Mouse (Mus musculus) CH12.LX (cell line): ENCODE results near the gene Ccdc65. TPM values are rescaled to one million over a fixed set of nuclear protein-coding genes. Genes with fewer than 3 reads are reported as not detected.

Experiments used
- DNase-seq: peaks from one replicate; pipeline ENCODE4 v3.0.0-alpha.2; 2013; ENCODE audit errors: extremely low read depth
- H3K27ac ChIP-seq: 2 replicates; pipeline ENCODE4 v1.5.1; 2012; ENCODE audit warnings: low read depth, mild to moderate bottlenecking, control low read depth, moderate library complexity; ENCODE audit not compliant: insufficient read depth
- H3K27me3 ChIP-seq: replicated peaks from 2 replicates; pipeline ENCODE3; 2012; ENCODE audit warnings: inconsistent platforms
- H3K36me3 ChIP-seq, 2 experiments: replicated peaks in 1 of 2; 2 replicates each; pipeline versions ENCODE3 to v1.6.1; 2012; ENCODE audit warnings: inconsistent platforms in 1 of 2, low read length in 1 of 2, mild to moderate bottlenecking in 1 of 2, mixed read lengths in 1 of 2, moderate library complexity in 1 of 2; ENCODE audit not compliant: control insufficient read depth in 1 of 2, insufficient read depth in 1 of 2
- H3K4me1 ChIP-seq, 2 experiments: 2 replicates each; pipeline ENCODE4 v1.6.1; 2012; ENCODE audit warnings: inconsistent platforms in 1 of 2, moderate library complexity in 1 of 2; ENCODE audit not compliant: insufficient read depth in 2 of 2, control insufficient read depth in 1 of 2
- H3K4me2 ChIP-seq: 2 replicates; pipeline ENCODE4 v1.6.1; 2012; ENCODE audit warnings: low read depth, mild to moderate bottlenecking, control low read depth; ENCODE audit not compliant: poor library complexity, insufficient read depth, severe bottlenecking
- H3K4me3 ChIP-seq, 3 experiments: fragments of 150-350 bp in 1 of 3; sonication (generic) in 1 of 3; replicated peaks in 1 of 3; 2 replicates each; pipeline versions ENCODE3 to v1.5.1; 2011 to 2012; ENCODE audit warnings: low read depth in 2 of 3, low read length in 2 of 3, mild to moderate bottlenecking in 2 of 3, moderate library complexity in 2 of 3, control low read depth in 1 of 3, improper control_type of control experiment in 1 of 3, inconsistent platforms in 1 of 3, mixed read lengths in 1 of 3; ENCODE audit not compliant: poor library complexity in 1 of 3
- H3K79me2 ChIP-seq: replicated peaks from 2 replicates; pipeline ENCODE4 v1.6.1; 2012; ENCODE audit warnings: mild to moderate bottlenecking, moderate library complexity; ENCODE audit not compliant: control insufficient read depth, poor library complexity, insufficient read depth, severe bottlenecking; ENCODE audit errors: extremely low read depth
- H3K9ac ChIP-seq: 2 replicates; pipeline ENCODE4 v1.6.1; 2012; ENCODE audit warnings: low read depth, mild to moderate bottlenecking, control low read depth, moderate library complexity; ENCODE audit not compliant: insufficient read depth
- H3K9me3 ChIP-seq: replicated peaks from 2 replicates; pipeline ENCODE3; 2012; ENCODE audit warnings: low read length, inconsistent platforms, mixed read lengths
- ELF1 ChIP-seq: IDR thresholded peaks from 2 replicates; pipeline ENCODE4 v1.6.1; 2014; ENCODE audit warnings: low read depth, mild to moderate bottlenecking, inconsistent platforms, low read length, improper control_type of control experiment
- ETS1 ChIP-seq: conservative IDR thresholded peaks from 2 replicates; pipeline ENCODE4 v1.6.1; 2012; ENCODE audit warnings: low read depth, mild to moderate bottlenecking, inconsistent platforms, low read length, improper control_type of control experiment, moderate library complexity
- HCFC1 ChIP-seq: IDR thresholded peaks from 2 replicates; pipeline ENCODE4 v1.6.1; 2012; ENCODE audit warnings: low read depth, mild to moderate bottlenecking, inconsistent platforms, low read length, improper control_type of control experiment
- JUN ChIP-seq: IDR thresholded peaks from 2 replicates; pipeline ENCODE4 v1.6.1; 2011; ENCODE audit warnings: low read depth, mild to moderate bottlenecking, low read length, improper control_type of control experiment, moderate library complexity; ENCODE audit not compliant: insufficient read depth
- JUND ChIP-seq: conservative IDR thresholded peaks from 2 replicates; pipeline ENCODE4 v1.6.1; 2011; ENCODE audit warnings: low read depth, low read length, improper control_type of control experiment
- KAT2A ChIP-seq: IDR thresholded peaks from 2 replicates; pipeline ENCODE4 v1.6.1; 2012; ENCODE audit warnings: low read length, improper control_type of control experiment, inconsistent platforms; ENCODE audit not compliant: insufficient replicate concordance
- MAX ChIP-seq: IDR thresholded peaks from 2 replicates; pipeline ENCODE4 v1.6.1; 2011; ENCODE audit warnings: low read length, improper control_type of control experiment
- PAX5 ChIP-seq: IDR thresholded peaks from 2 replicates; pipeline ENCODE4 v1.6.1; 2012; ENCODE audit warnings: low read length, inconsistent platforms, mixed read lengths
- POLR2AphosphoS2 ChIP-seq: IDR thresholded peaks from 2 replicates; pipeline ENCODE4 v1.6.1; 2011; ENCODE audit warnings: low read depth, low read length, improper control_type of control experiment
- SIN3A ChIP-seq: IDR thresholded peaks from 2 replicates; pipeline ENCODE4 v1.6.1; 2012; ENCODE audit warnings: low read length, improper control_type of control experiment, inconsistent platforms
- SMC3 ChIP-seq: IDR thresholded peaks from 2 replicates; pipeline ENCODE4 v1.6.1; 2011; ENCODE audit warnings: low read depth, low read length, improper control_type of control experiment
- TBP ChIP-seq: conservative IDR thresholded peaks from 2 replicates; pipeline ENCODE4 v1.6.1; 2011; ENCODE audit warnings: low read depth, low read length, improper control_type of control experiment
- TCF12 ChIP-seq: IDR thresholded peaks from 2 replicates; pipeline ENCODE4 v1.6.1; 2014; ENCODE audit warnings: low read depth, mild to moderate bottlenecking, inconsistent platforms, low read length, improper control_type of control experiment
- ZMIZ1 ChIP-seq: IDR thresholded peaks from 2 replicates; pipeline ENCODE4 v1.6.1; 2012; ENCODE audit warnings: low read depth, mild to moderate bottlenecking, inconsistent platforms, low read length, improper control_type of control experiment
- ZNF384 ChIP-seq: IDR thresholded peaks from 2 replicates; pipeline ENCODE4 v1.6.1; 2012; ENCODE audit warnings: low read depth, low read length, improper control_type of control experiment, inconsistent platforms
- dilution Hi-C: fragments of 300-500 bp; cut with MboI; formaldehyde crosslinking; loops from 2 replicates; pipeline ENCODE4 v1.14.3; 2020; ENCODE audit warnings: low sequenced_read_pairs; ENCODE audit not compliant: extremely low pct_unique_long_range_greater_than_20kb, extremely low pct_ligation_motif_present
- in situ Hi-C: fragments of 300-500 bp; cut with MboI; formaldehyde crosslinking; loops from 3 replicates; pipeline ENCODE4 v1.14.3; 2019; ENCODE audit warnings: low sequenced_read_pairs, low pct_ligation_motif_present, low pct_unique_long_range_greater_than_20kb, mixed read lengths
- polyA plus RNA-seq: library from polyadenylated mRNA; unstranded; fragments of >175 nt; gene quantifications from 2 replicates; pipeline ENCODE4 v1.2.1, GENCODE M21; 2012; ENCODE audit warnings: low read depth; ENCODE audit not compliant: insufficient read length
- total RNA-seq, 2 experiments: library from RNA; depleted of rRNA; stranded (reverse); fragments of 300-350 nt in 1 of 2; fragments of >200 nt in 1 of 2; gene quantifications; 2 replicates each; pipeline ENCODE4 v1.2.3; 2012 to 2014

Gene Ccdc65
- total and polyA plus RNA-seq, 3 experiments: 0.11 to 0.13 TPM; not detected in 1

- no peak overlapping the region for H3K4me2 ChIP-seq
- peaks cover 5 to 17% of the 10 kb centered on the region in 2 experiments for H3K36me3 ChIP-seq
- H3K27me3 ChIP-seq: no peaks in the 10 kb centered on the region
- no peak overlapping the region for H3K27ac ChIP-seq
- DNase-seq: no peak
- no peak overlapping the region for H3K9ac ChIP-seq
- no peaks in the 10 kb centered on the region for H3K9me3 ChIP-seq
- in situ Hi-C loops (no loop called here), dilution Hi-C loops (no loop called here)
- no peak overlapping the region for H3K4me3 ChIP-seq
- TF ChIP-seq ETS1 (no peak), KAT2A (no peak), TCF12 (no peak), SIN3A (no peak), JUND (no peak)
- H3K79me2 ChIP-seq: no peaks in the 10 kb centered on the region
- H3K4me1 ChIP-seq: peaks cover 3 to 14% of the 10 kb centered on the region in 2 experiments
These were observed 22.0 kb downstream of the Ccdc65 start for GRCm38 (mm10) chr15:98729791-98730545.

GRCm38 (mm10) chr15:98730790-98731189 lies 22.8 kb downstream of the Ccdc65 start:
- TF ChIP-seq ELF1 (no peak), ETS1 (no peak), ZNF384 (no peak)
- Histone ChIP-seq H3K36me3 (peaks cover 11 to 24% of the 10 kb centered on the region in 2 experiments), H3K4me3 (no peak overlapping the region), H3K4me2 (no peak overlapping the region), H3K79me2 (no peaks in the 10 kb centered on the region), H3K27me3 (no peaks in the 10 kb centered on the region), H3K4me1 (peaks cover 3 to 14% of the 10 kb centered on the region in 2 experiments), H3K27ac (no peak overlapping the region), H3K9ac (no peak overlapping the region), H3K9me3 (no peaks in the 10 kb centered on the region)
- DNase-seq: no peak
- in situ Hi-C loops (no loop called here), dilution Hi-C loops (no loop called here)

- in situ Hi-C loops (no loop called here), dilution Hi-C loops (no loop called here)
- no peaks in the 10 kb centered on the region for H3K27me3 ChIP-seq
- peaks cover 3% of the 10 kb centered on the region for H3K9me3 ChIP-seq
- H3K4me3 ChIP-seq: no peak overlapping the region
- H3K4me2 ChIP-seq: no peak overlapping the region
- H3K79me2 ChIP-seq: no peaks in the 10 kb centered on the region
- TF ChIP-seq TBP (no peak), TCF12 (no peak), ZMIZ1 (no peak), PAX5 (no peak), HCFC1 (no peak), POLR2AphosphoS2 (no peak), MAX (no peak), JUN (no peak), SMC3 (no peak)
- H3K4me1 ChIP-seq: peaks cover 3 to 14% of the 10 kb centered on the region in 2 experiments
- peaks cover 21 to 37% of the 10 kb centered on the region in 2 experiments for H3K36me3 ChIP-seq
- no peak overlapping the region for H3K9ac ChIP-seq
- H3K27ac ChIP-seq: no peak overlapping the region
- no peak for DNase-seq
These were observed 24.1 kb downstream of the Ccdc65 start for GRCm38 (mm10) chr15:98732006-98732531.
